Mouse (Mus musculus) left cerebral cortex, postnatal 25 days (tissue): ENCODE data around the gene Ndufs6. TPM values are rescaled to one million over a fixed set of nuclear protein-coding genes. Genes with fewer than 3 reads are reported as not detected.

ENCODE experiments used
- DNase-seq, 2 experiments: peaks; one replicate each; pipeline ENCODE4 v3.0.0; 2022; ENCODE audit warnings: low spot score in 2 of 2, mixed read lengths in 1 of 2
- intact Hi-C: fragments of 180-260 bp; cut with DNase I; formaldehyde crosslinking; loops from one replicate; pipeline ENCODE4 v1.15.1; 2025
- total RNA-seq, 2 experiments: library from RNA; stranded (reverse); gene quantifications; 2 replicates each; pipeline ENCODE4 v1.2.3; 2021

The Ndufs6 gene
- total RNA-seq, 2 experiments from 2014 or later, result 182 to 189 TPM

- intact Hi-C loops, result loop anchor here (5.0 kb wide), 2 partner anchors 148 to 223 kb away; no protein-coding TSS in a partner anchor
- peak in 1 of 2 experiments; percentile 11 for DNase-seq
Measured at GRCm38 (mm10) chr13:73310183-73310929, 18.0 kb downstream of the Ndufs6 start.

- intact Hi-C loops, result no loop called here
- DNase-seq, result no peak
Measured at GRCm38 (mm10) chr13:73306430-73306829, 21.9 kb downstream of the Ndufs6 start.

- no peak for DNase-seq
- intact Hi-C loops, result no loop called here
Measured at GRCm38 (mm10) chr13:73306085-73306410, 22.3 kb downstream of the Ndufs6 start.

GRCm38 (mm10) chr13:73305398-73306084 is 22.8 kb downstream of the Ndufs6 start:
- intact Hi-C loops, result no loop called here

GRCm38 (mm10) chr13:73304729-73305128 is 23.6 kb downstream of the Ndufs6 start:
- intact Hi-C loops, result no loop called here

More at GRCm38 (mm10) chr13:73305398-73306084, 22.8 kb downstream of the Ndufs6 start:
- DNase-seq, result no peak

GRCm38 (mm10) chr13:73299322-73299721 is 29.0 kb downstream of the Ndufs6 start:
- intact Hi-C loops, result no loop called here
- DNase-seq, result no peak

More at GRCm38 (mm10) chr13:73304729-73305128, 23.6 kb downstream of the Ndufs6 start:
- no peak for DNase-seq

GRCm38 (mm10) chr13:73298717-73299116 is 29.6 kb downstream of the Ndufs6 start:
- intact Hi-C loops, result no loop called here
- DNase-seq, result no peak

GRCm38 (mm10) chr13:73291102-73291501 is 37.2 kb downstream of the Ndufs6 start:
- intact Hi-C loops, result no loop called here

GRCm38 (mm10) chr13:73290206-73290605 is 38.1 kb downstream of the Ndufs6 start:
- no peak for DNase-seq
- intact Hi-C loops, result no loop called here

More at GRCm38 (mm10) chr13:73291102-73291501, 37.2 kb downstream of the Ndufs6 start:
- DNase-seq, result no peak

GRCm38 (mm10) chr13:73283534-73283933 is 44.8 kb downstream of the Ndufs6 start:
- intact Hi-C loops, result no loop called here
- DNase-seq, result no peak

- intact Hi-C loops, result no loop called here
- no peak for DNase-seq
Measured at GRCm38 (mm10) chr13:73282407-73282806, 45.9 kb downstream of the Ndufs6 start.

GRCm38 (mm10) chr13:73279196-73279595 is 49.1 kb downstream of the Ndufs6 start:
- intact Hi-C loops, result no loop called here
- DNase-seq, result no peak

GRCm38 (mm10) chr13:73277797-73278196 is 50.5 kb downstream of the Ndufs6 start:
- no peak for DNase-seq
- intact Hi-C loops, result no loop called here

GRCm38 (mm10) chr13:73277361-73277760 is 51.0 kb downstream of the Ndufs6 start:
- intact Hi-C loops, result no loop called here
- DNase-seq, result no peak

GRCm38 (mm10) chr13:73273536-73273935 is 54.8 kb downstream of the Ndufs6 start:
- no peak for DNase-seq
- intact Hi-C loops, result no loop called here

- intact Hi-C loops, result no loop called here
Measured at GRCm38 (mm10) chr13:73272794-73273282, 55.5 kb downstream of the Ndufs6 start.

GRCm38 (mm10) chr13:73271336-73272242 is 56.8 kb downstream of the Ndufs6 start:
- no peak for DNase-seq
- intact Hi-C loops, result no loop called here

More at GRCm38 (mm10) chr13:73272794-73273282, 55.5 kb downstream of the Ndufs6 start:
- no peak for DNase-seq

GRCm38 (mm10) chr13:73270451-73271081 is 57.8 kb downstream of the Ndufs6 start:
- no peak for DNase-seq
- intact Hi-C loops, result no loop called here

GRCm38 (mm10) chr13:73269891-73270290 is 58.5 kb downstream of the Ndufs6 start:
- intact Hi-C loops, result loop anchor here (5.0 to 10.0 kb wide), 2 partner anchors 633 to 975 kb away; no protein-coding TSS in a partner anchor
- no peak for DNase-seq
